Mouse (Mus musculus): ENCODE data around the gene Olfr635. TPM values are rescaled to one million over a fixed set of nuclear protein-coding genes. Genes with fewer than 3 reads are reported as not detected.
"Not testable (repeated sequence)": the region's sequence is repeated elsewhere in the genome, so short reads cannot be mapped to it uniquely, and the experiment has no call there.

Olfr635 gene
- not detected for total RNA-seq (2021)
- long read RNA-seq, experiment 1: 0 reads
- long read RNA-seq, experiment 2: 0 reads

DNA sequence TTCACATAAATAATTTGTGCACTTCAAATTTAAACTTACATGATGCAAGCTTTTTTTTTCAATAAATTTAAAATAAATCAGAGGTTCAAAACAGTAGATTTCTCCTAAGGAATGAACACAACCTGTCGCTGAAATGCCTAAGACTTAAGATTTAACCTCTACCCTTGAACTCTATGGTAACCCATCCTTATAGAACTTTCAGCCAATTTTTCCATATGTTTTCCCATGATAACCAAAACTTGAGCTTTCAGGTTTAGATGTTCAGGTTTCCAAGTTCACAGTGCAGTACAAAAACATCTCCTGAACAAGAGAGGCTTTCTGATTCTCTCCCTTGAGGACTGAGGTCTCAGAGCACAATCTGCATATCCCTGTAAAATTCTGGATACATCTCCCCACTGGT is at the start of gene Olfr635:
TSS of gene Olfr635 (plus strand) at position 301 of the 400 bp plus-strand sequence.
- DNase-seq: no peak
- intact Hi-C loops (cut with DNase I): no loop called here

DNA sequence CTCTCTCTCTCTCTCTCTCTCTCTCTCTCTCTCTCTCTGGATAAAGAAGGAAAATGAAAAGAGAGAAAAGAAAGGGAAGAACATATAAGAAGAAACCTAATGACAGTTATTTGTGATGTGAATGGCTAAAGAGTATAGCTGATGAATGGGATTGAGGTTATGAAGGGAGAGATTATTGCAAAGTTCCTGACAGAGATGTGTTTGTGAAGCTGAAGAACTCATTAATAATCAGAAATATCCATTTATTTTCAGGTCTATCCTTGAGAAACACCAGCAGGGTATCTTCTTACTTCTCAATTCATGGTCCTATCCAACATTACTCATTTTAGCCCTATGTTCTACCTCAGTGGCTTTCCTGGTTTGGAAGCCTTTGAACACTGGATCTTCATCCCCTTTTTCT is 42.4 kb upstream of the Olfr635 start, which contains the start of gene Olfr631:
TSS of gene Olfr631 (plus strand) at position 301 of the 400 bp plus-strand sequence.
- DNase-seq: no peak
- intact Hi-C loops (cut with DNase I): no loop called here

DNA sequence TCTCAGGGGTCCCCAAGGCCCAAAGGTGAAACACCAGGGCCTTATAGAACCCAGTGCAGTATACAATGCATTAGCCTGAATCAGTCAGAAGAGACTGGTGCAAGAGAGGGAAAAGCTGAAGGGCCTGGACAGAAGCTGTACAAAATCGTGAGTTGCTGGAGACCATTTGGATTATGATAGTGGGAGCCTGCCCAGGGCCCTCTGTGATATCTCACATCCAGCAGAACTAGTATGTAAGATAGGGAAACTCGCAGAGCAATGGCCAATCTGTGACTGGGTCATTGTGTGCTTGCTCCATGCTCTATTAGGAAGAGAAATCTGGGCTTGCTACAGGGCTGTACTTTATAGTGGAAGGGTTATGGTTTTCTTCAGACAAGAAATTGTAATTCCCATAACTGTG is 36.7 kb upstream of the Olfr635 start, which contains the start of gene Olfr632:
TSS of gene Olfr632 (plus strand) at position 84 of the 400 bp plus-strand sequence.
- intact Hi-C loops (cut with DNase I): no loop called here
- no peak for DNase-seq

DNA sequence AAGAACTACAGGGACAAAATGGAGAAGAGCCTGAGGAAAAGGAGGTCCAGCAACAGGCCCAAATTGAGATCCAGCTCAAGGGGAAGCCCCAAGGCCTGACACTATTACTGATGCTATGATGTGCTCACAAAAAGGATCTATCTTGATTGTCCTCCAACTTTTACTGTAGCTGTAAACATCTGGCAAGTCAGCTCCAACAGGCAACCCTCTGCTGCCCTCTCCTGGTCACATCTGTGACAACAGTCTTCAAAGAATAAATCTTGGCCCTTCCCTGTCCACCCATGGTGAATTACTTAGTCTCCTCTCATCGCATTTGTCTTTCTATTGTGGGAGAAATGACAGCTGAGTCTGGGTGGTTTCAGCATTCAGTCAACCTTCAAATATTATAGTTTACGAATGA is 28.2 kb upstream of the Olfr635 start:
- DNase-seq: peak; percentile 25 to 61
- intact Hi-C loops (cut with DNase I): loop anchor here (5.0 kb wide), 2 partner anchors 150 to 1435 kb away; partner anchors contain the start of gene Olfr67

DNA sequence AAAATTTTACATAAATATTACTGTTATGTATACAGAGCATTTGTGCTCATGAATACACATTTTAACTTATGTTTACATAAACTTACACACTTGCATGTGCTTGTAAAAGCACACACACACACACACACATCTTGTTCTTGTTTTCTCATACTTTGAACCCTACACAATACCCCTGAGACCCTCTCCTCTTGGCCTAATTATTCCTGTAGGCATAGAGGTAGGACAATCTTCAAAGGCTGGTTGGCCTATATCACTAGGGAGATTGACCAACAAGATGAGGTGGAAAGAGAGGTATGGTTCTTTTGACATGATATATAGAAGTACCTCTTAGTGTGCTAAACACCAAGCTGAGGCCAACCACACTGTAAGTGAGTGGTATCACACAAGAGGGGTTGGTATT is 26.8 kb upstream of the Olfr635 start, which contains the start of gene Olfr633:
TSS of gene Olfr633 (plus strand) at position 301 of the 400 bp plus-strand sequence.
- DNase-seq: no peak
- intact Hi-C loops (cut with DNase I): loop anchor here (5.0 kb wide), 2 partner anchors 152 to 1437 kb away; partner anchors contain the start of gene Olfr67

DNA sequence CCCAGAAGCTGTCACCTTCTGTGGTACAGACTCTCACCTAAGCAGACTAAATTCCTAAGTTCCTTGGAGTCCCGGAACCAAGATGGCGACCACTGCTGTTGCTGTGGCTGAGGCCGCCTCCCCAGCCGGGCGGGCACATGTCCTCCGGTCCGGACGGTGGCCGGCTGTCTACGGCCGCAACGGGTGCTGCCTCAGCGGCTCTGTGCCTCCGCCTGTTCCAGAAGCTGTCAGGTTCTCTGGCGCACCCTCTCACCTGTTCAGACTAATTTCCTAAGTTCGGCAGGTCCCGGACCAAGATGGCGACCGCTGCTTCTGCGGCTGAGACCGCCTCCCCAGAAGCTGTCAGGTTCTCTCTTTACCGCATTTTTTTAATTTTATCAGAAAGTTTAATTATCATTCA is 4.1 kb upstream of the Olfr635 start:
- DNase-seq; intact Hi-C loops (cut with DNase I): not testable (repeated sequence)

DNA sequence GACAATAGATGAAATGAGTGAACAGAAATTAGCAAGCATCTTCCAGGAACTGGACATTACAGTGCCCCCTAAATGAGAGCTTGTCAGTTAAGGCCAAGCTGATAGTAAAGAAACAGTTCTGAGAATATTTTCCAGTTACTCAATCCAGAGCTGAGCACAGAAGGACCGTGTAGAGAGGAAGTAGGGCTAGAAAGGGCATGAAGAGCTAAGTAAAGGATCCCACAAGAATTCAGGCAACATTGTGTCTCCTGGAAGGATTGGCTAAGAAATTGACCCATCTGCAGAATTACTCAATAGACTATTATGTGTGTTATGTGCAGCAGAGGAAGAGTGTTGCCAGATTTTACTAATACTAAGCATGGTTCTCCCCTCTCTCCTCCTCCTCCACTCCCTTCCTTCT is 830 bp downstream of the Olfr635 start:
- intact Hi-C loops (cut with DNase I): no loop called here
- DNase-seq: no peak

DNA sequence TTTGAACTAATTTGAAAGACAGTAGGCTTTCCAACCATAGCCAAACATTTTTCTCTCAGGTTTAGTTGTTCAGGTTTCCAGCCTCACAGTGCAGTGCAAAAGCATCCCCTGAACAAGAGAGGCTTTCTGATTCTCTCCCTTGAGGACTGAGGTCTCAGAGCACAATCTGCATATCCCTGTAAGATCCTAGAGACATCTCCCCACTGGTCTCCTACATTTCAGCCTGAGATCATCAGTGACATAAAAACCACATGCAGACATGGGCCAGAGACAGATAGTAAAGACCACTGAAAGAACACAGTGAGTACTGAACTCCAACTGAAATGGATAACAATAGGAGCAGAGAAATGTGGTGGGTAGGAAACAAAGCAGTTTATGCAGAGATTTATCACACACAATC is 27.5 kb downstream of the Olfr635 start, which contains the start of gene Olfr638:
TSS of gene Olfr638 (plus strand) at position 301 of the 400 bp plus-strand sequence.
- intact Hi-C loops (cut with DNase I): no loop called here
- no peak for DNase-seq

DNA sequence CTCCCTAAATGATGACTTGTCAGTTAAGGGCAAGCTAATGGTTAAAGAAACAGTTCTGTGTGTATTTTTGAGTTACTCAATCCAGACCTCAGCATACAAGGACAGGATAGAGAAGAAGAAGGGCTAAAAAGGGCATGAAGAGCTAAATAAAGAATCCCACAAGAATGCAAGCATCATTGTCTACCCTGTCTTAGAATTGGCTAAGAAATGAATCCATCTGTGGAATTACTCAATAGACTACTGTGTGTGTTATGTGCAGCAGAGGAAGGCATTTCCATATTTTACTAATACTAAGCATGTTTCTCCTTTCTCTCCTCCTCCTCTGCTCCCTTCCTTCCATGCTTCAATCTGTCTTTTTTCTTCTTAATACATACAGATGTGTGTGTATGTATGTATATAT is 28.2 kb downstream of the Olfr635 start:
- no peak for DNase-seq
- intact Hi-C loops (cut with DNase I): no loop called here

DNA sequence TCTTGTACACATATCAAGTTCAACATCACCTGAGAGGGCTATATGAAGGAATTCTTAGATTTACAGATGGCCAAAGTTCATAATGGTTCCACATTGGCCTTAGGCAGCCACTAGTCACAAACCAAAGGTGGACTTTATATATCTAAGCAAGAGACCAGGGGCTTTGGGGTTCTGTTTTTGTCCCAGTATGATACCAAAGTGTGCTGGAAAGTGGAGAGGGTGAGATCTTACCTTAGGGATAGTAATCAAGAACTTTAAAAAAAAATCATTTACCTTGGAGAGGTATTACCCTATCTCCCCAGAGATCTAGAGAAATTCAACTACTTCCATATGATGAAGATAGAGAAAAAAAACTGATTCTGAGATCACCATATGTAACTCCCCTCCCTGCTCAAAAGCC is 46.3 kb downstream of the Olfr635 start, which contains the start of gene Olfr639:
TSS of gene Olfr639 (minus strand) at position 101 of the 400 bp plus-strand sequence.
- intact Hi-C loops (cut with DNase I): no loop called here
- no peak for DNase-seq

DNA sequence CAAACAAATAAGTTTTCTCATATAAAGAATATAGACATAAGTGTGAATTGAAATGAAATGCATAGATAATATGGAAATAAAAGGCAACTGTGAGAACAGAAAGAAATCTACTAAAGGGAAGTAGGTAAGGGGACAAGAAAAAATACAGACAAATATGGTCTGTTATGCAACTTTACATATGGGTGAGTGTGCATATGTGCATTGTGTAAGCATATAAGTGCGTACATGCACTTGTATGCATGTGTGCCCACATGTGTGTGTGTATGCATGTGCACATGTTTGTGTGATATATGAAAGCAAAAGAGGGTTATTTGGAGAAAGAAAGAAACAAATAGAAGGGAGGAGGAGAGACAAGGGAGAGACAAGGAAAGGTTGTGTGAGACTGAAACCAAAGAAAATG is 48.0 kb downstream of the Olfr635 start:
- DNase-seq: no peak
- intact Hi-C loops (cut with DNase I): no loop called here

DNA sequence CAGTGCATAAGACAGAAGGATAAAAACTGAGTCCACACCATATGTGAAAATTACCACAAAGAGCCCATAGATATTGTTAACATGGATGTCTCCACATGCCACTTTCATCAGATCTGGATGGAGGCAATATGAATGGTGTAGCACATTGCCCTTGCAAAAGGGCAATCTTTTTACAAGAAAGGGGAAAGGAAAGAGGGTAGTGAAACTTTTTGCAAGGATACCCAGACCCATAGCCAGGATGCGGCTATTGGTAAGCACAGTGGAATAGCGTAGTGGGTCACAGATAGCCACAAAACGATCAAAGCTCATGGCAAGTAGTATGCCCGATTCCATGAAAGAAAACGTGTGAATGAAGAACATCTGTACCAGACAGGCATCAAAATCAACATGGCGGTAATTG is 50.7 kb downstream of the Olfr635 start:
- intact Hi-C loops (cut with DNase I): no loop called here

DNA sequence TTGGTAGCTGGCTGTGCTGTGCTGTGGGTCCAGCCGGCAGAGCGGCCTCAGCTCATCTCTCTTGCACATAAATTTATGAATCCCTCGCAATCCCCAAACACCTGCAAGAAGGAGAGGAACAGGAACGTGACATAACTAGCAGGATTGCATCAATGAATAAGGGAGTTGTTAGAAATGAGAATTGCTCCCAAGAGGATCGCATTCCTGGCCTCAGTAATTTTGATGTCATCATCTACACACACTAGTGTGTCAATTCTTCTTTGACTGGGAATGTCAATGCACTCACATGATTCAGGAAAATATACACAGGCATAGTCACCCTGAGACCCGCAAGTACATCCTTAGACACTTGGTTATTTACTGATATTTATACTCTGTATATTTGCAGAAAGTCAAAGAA is 54.5 kb downstream of the Olfr635 start, which contains the start of gene Olfr640:
TSS of gene Olfr640 (minus strand) at position 101 of the 400 bp plus-strand sequence.
- no peak for DNase-seq
- intact Hi-C loops (cut with DNase I): no loop called here

More for the DNA sequence above, 50.7 kb downstream of the Olfr635 start:
- DNase-seq: no peak

DNA sequence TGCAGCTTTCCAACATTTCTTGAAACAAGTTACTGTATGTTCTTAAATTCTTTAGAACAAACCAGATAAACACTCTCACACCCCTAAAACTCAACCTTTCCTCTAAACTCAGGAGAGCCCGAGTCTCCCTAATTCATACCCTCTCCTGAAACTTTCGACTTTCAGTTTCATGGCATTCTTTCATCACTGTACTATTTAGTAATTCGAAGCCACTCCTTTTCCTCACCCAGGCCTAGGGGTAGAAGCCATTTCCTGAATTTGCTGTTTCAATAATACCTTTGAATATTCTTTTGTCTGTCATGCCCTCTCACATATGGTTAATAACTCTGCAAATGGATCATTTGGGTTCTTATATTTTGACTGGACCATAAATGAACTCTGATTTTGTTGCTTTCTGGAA is 56.0 kb downstream of the Olfr635 start:
- DNase-seq: no peak
- intact Hi-C loops (cut with DNase I): no loop called here

DNA sequence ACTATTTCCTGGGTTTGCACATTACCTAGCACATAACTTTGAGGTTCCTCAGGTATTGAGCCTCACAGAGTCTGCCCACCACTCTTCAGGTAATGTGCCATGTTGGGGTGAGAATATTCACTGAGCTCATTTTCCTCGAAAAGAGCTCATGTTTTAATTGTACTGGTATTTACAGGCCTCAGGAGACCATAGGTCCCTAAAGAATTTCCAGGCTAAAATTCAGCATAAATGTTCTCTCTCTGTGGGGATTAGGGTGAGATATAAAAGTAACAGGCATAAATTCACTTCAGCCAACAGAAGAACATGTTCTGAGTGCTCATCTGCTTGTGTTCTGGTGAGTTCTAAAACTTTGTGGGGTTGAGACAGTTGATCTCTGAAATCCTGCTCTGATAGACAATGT is 64.2 kb downstream of the Olfr635 start, which contains the start of gene Olfr641:
TSS of gene Olfr641 (plus strand) at position 301 of the 400 bp plus-strand sequence.
- intact Hi-C loops (cut with DNase I): no loop called here
- DNase-seq: no peak

Other genes starting within 250 kb of the Olfr635 start
- not detected for gene Olfr628, start 240.8 kb upstream of the Olfr635 start, total RNA-seq (2021)
- not detected for gene Olfr629, start 226.2 kb upstream of the Olfr635 start, total RNA-seq (2021)
- gene Olfr630, start 213.8 kb upstream of the Olfr635 start, total RNA-seq (2021): not detected
- gene Olfr69, start 199.6 kb upstream of the Olfr635 start, total RNA-seq (2021): not detected
- not detected for gene Olfr68, start 191.5 kb upstream of the Olfr635 start, total RNA-seq (2021)
- gene Olfr67, start 179.3 kb upstream of the Olfr635 start, total RNA-seq (2021): not detected
- gene Hbb-bt, start 157.2 kb upstream of the Olfr635 start, total RNA-seq (2021): 1,000 to 10,000 TPM; 2,822 to 3,799 TPM
- over 10,000 TPM; 24,882 to 31,010 TPM for gene Hbb-bs, start 143.1 kb upstream of the Olfr635 start, total RNA-seq (2021)
- not detected for gene Hbb-bh2, start 130.6 kb upstream of the Olfr635 start, total RNA-seq (2021)
- not detected for gene Hbb-bh1, start 128.0 kb upstream of the Olfr635 start, total RNA-seq (2021)
- not detected for gene Hbb-y, start 117.9 kb upstream of the Olfr635 start, total RNA-seq (2021)
- gene Olfr66, start 84.9 kb upstream of the Olfr635 start, total RNA-seq (2021): not detected
- gene Olfr64, start 76.7 kb upstream of the Olfr635 start, total RNA-seq (2021): not detected
- gene Olfr65, start 67.7 kb upstream of the Olfr635 start, total RNA-seq (2021): not detected
- gene Olfr631, start 42.3 kb upstream of the Olfr635 start, total RNA-seq (2021): not detected
- not detected for gene Olfr632, start 36.8 kb upstream of the Olfr635 start, total RNA-seq (2021)
- not detected for gene Olfr633, start 26.7 kb upstream of the Olfr635 start, total RNA-seq (2021)
- not detected for gene Olfr638, start 27.6 kb downstream of the Olfr635 start, total RNA-seq (2021)
- gene Olfr639, start 46.2 kb downstream of the Olfr635 start, total RNA-seq (2021): not detected
- gene Olfr640, start 54.4 kb downstream of the Olfr635 start, total RNA-seq (2021): not detected
- not detected for gene Olfr641, start 64.3 kb downstream of the Olfr635 start, total RNA-seq (2021)
- gene Olfr642, start 81.5 kb downstream of the Olfr635 start, total RNA-seq (2021): not detected
- not detected for gene 4930516K23Rik, start 90.3 kb downstream of the Olfr635 start, total RNA-seq (2021)
- not detected for gene Olfr644, start 100.7 kb downstream of the Olfr635 start, total RNA-seq (2021)
- not detected for gene Olfr645, start 114.3 kb downstream of the Olfr635 start, total RNA-seq (2021)
- gene Olfr646, start 133.7 kb downstream of the Olfr635 start, total RNA-seq (2021): not detected
- not detected for gene Ubqln5, start 158.7 kb downstream of the Olfr635 start, total RNA-seq (2021)
- not detected for gene Olfr643, start 166.3 kb downstream of the Olfr635 start, total RNA-seq (2021)
- not detected for gene Ubqln3, start 172.1 kb downstream of the Olfr635 start, total RNA-seq (2021)
- not detected for gene Ubqlnl, start 179.4 kb downstream of the Olfr635 start, total RNA-seq (2021)
- gene Olfm5, start 193.7 kb downstream of the Olfr635 start, total RNA-seq (2021): not detected
- not detected for gene Olfr648, start 212.2 kb downstream of the Olfr635 start, total RNA-seq (2021)
- gene Olfr649, start 224.8 kb downstream of the Olfr635 start, total RNA-seq (2021): not detected
- gene Trim6, start 247.6 kb downstream of the Olfr635 start, total RNA-seq (2021): under 1 TPM; 0.45 to 0.54 TPM